Mouse (Mus musculus) kidney, adult 8-10 months (tissue): ENCODE measurements at regions not wholly inside any gene's neighbourhood (a gene's known extent, or its start where the extent isn't known, plus 50 kb on each side); places are given as distances from the start of the nearest gene placed in this dataset.

ENCODE experiments used
- DNase-seq, 2 experiments: peaks; one replicate each; pipeline ENCODE4 v3.0.0; 2022

DNA sequence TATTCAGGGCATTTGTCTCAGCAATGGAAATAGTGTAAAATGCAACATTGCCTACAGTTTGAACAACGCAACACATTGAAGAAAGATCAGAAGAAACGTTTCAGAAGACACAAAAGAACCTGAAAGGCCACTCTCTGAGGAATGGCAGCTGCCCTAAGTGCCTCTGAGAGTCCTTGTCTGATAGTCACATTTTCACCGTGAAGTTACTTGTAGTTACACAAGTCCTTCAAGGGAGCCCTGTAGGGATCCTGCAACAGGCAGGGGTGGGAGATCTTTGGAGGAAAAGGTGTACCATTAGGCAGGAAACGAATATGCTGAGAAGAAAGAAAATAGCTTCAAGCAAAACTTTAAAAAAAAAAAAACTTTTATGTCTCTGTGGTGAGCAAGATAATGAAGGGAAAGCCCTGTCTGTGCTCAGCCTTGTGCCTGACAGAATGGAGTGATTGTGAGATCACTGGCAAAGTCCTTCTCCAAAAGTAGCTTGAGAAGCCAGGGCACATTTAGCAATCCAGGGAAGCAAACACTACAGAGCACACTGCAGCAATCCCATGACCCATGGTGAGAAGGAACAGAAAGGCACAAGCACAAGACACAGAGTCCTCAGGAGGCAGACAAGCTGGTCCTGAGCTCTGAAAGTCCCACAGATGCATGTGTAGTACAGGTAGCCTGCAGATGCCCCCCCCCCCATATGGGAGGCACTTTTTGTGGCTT is 112.3 kb upstream of the Tnfaip3 start:
- DNase-seq = no peak

DNA sequence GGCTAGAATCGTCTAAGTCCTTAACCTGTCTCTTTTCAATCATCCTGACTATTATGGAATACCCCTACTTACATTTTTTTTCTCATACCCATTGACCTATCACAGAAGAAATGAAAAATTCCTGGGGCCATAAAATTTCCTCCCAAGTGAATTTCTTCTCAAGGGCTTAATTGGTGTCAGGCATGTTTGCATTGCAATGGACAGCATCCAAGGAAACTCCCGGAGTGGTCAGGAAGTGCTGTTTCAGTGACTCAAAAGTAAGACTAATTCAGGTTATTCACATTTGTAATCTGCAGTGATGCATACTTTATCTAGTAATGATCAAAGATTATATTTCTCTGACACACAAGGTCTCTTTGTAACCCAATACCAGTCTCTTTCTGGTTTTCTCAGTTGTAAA is 111.5 kb upstream of the Tnfaip3 start:
- DNase-seq = no peak

DNA sequence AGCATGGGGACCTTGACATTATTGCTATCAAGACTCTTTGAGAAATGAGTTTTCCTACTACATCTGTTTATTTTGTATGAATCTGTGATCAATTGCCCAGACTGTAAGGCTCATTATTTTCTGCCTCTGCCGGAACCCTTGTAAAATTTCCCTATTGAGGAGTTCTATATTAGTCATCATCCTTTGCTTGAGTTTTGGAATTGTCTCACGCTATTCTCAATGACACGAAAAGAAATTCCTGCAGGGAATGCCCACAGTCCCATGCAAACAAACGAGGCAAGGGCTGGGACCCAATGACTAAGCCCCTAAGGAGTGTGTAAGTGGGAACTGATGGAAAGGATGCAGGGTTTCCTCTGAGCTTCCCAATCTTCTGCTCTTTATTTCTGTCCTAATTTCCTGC is 111.0 kb upstream of the Tnfaip3 start:
- DNase-seq = no peak

DNA sequence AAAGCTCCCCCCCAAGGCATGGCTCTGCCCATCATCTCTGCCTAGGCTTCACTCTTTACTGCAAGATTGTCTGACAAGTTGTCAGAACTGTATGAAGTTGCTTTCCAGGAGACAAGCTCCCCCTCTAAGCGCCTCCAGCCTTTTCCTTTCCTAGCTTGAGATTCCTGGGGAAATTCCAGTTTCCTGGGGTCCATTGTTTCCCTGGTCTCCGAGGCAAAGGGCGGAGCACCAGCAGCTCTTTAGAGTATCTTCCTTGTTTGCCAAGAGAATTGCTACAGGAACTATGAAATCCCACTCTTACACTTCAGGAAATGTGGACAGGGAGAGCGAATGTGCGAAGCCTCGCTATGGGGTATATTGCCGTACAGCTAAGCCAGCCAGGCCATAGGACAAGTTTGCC is 108.2 kb upstream of the Tnfaip3 start:
- peak; percentile 11 to 32 for DNase-seq

DNA sequence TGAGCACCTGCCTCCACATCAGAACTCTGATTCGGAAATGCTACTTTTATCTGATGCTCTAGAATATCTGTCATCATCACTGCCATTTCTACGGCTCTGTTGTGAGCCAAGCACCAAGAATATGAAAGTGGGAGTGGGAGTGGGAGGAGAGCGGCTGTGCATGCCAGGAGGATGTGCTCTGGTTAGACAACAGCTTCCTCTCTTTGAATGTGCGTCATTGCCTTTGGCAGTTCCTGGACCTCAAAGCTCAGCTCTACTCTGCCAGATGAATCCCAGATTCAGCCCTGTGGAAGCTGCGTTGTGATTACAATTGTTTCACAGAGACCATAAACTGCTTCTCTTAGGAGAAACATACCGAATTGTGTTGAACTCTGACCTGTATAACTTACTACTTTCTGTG is 106.8 kb upstream of the Tnfaip3 start:
- peak; percentile 14 to 15 for DNase-seq

DNA sequence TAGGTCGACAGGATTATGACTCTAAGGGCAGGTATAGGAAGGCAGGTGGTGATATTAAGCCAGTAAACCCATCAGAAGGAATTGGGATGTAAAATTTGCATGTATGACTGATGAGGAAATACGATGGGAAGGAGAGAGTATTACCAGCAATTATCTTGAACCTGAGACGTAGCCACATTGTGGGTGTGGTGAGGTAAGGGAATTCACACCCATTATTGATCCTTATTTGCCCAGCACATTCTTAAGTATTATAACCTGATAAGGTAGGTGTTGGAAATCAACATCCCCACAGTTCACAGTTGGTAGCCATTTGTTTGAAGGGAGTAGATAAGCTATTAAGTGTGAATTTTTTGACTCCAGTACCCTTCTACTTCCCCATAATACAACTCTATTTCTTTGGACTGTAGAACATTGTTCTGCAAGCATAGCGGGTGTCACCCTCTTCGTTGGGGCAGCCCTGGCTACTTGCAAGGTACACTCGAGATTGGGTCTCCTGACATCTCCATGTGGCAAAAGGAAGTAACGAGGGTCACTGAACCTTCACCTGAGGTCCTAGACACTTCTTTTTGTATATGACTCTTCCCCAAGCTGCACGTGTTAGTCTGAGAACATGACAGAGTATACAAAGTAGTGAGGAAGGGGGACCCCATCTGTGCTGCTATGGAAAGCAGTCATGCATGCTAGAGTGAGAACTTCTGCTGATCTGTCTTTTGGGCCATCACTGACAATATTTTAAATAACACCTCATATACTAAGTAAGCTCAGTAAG is 104.0 kb upstream of the Tnfaip3 start:
- DNase-seq = no peak

DNA sequence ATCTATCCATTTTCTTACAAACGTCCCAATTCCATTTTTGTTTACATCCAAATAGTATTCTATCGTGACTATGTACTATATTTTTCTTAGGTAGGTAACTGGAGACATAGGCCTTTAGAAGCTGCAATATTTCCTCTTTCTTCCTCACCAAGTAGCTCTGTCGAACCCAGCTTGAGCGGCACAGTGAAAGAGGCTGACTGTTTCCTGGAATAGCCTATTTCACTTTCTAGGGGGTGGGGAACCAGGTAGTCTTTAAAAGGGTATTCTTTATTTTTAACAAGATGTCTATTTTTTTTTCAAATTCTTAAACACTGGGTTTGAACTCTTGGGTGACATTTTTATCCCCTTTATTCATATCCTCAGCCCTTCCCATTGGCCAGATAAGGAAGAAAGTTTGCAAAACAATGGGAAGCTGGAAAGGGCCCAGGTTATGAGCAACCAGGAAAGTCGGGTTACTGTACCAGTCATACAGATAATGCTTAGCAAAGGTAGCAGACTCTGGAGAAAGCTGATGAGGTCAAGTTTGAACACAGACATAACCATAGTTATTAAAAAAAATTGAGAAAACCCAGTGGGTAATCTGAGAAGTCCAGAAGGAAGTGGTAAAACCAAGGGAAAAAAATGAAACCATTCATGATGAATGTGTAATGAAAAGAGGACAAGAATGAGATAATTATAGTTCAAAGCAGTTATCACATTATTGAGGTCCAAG is 103.3 kb upstream of the Tnfaip3 start:
- DNase-seq = no peak

DNA sequence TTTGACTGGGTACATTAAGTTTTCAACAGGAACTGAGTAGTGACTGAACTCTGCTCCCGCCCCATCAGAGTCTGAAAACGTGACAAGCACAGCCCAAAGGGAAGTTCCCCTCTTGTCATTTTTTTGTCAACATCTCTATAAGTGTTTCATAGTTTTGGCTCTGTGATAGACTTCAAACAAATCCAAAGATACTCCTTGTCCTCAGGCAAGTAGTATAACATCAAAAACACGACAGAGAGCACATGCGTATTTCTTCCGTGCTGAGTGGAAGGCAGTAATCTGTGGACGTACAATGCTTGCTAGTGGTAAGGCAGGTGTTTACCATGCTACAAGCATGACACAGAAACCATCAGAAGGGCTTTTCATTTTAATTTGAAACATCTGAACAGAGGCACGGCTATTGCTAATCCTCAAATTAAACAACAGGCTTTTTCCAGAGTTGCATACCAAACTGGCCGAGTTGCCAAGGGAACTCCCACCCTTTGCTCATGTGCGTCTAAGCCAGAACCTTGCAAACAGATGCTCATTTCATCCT is 101.7 kb upstream of the Tnfaip3 start:
- no peak for DNase-seq

DNA sequence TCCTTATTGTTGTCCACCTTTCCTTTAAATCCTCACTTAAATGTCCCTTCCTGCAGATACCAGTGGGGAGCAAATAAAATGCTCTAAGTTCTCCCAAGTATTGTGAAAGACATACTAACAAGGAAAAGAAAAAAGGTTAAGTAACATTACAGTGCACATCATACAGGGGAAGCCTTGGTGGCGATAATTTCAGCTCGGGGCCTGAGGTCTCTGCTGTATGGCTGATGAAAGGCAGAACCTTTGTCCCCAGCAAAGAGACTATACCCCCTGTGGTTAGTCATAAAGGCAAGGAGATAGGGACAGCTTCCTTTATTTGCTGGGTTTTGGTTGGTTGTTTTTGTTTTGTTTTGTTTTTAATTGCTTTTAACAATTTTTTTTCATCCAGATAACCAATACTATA is 97.0 kb upstream of the Tnfaip3 start:
- no peak for DNase-seq

DNA sequence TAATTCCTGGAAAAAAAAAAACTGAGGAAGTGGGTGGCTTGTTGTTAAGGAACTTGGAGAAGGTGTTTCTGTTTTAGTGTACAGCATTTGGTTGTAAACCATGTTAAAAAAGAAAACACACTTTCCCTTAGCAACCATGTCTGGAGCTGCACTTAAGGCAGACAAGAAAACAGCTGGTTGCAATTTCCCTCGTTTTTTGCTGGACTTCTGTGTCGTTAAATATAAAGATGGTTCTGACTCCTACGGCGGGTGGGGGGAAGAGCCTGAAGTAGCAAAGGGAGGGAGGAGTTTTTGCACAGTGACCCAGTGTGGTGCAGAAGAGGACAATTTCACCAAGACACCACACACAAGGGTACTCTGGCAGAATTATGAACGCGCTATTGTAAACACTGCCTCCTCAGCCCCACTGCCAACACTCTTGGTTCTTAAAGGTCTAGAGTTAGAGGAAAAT is 89.8 kb upstream of the Tnfaip3 start:
- no peak for DNase-seq

DNA sequence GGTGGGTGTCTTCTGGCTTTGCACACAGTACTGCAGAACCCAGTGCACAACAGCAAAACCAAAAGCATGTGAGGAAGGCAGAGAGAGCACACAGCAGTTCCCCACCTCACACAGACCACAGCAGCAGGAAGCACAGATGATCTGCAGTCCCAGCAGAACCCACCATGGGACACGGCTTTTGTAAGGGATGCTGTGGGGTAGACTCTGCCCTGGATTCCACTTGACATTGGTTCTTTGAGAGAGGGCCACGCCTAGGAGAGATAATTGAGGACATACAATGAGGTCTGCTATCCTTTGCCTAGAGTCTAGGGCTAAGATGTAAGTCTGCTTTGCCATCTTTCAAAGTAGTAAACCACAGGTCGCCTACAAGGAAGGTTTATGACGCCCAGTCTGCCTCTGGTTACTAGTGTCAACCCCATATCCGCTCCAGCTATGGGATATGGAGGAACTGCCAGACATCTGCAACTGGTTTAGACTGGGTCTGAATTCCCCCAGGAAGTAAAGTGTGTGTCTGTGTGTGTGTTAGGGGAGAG is 89.3 kb upstream of the Tnfaip3 start:
- DNase-seq = no peak

DNA sequence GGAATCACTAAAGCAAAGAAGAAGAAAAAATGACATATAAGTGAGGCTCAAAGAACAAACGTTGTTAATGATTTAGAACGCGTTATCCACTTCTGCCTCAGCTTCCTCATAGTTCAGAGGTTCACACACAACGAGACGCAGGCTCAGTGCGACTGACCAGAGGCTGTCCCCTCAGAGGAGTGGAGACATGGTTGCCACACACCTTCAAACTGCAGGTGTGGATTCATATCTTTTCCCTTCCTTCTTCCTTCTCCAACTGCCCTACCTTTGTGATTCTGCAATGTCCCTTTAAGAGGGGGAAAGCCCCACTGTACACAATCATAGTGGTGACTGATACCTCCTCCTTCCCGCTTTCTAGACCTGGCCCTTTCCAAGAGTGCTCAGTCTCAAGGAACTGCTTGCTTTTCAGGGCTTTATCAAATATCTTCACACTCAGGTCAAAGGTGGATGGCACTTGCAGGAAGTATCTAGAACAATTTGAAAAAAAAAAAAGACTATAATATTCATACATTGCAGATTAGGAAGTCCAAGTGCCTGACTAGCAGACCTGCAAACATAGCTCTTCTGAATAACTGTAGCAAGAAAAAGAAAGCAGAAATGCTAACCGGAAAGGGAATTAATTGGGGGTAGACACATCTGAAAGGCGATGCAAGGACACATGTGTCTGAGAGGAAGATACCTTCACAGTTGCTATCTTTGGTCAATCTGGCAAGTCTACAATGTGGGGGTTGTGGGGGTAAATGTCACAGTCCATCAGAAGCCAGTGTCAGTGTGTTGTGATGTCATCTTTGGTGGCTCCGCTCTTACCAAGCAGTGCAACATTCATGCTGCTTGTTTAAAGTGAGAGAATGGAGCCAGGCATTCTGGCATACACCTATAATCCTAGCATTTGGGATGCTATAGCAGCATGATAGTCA is 84.2 kb upstream of the Tnfaip3 start:
- DNase-seq = no peak

DNA sequence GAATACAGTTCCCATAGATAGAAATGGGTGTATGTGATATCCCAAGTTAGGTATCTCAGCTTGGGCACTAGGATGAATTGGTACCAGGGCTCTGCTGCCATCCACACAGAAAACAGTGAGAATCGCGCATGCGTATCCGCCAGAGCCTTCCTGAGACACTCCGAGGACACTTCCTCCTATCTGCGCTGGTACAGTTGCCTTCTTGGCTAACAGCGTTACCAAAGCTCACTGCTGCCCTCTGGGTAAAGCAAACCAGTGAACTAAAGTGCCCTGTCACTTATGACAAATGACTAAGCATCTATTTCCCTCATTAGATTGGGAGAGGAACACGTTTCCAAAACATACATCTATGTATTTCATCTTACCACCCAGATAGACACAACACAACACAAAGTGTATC is 78.8 kb upstream of the Tnfaip3 start:
- DNase-seq = peak; percentile 49 to 73

DNA sequence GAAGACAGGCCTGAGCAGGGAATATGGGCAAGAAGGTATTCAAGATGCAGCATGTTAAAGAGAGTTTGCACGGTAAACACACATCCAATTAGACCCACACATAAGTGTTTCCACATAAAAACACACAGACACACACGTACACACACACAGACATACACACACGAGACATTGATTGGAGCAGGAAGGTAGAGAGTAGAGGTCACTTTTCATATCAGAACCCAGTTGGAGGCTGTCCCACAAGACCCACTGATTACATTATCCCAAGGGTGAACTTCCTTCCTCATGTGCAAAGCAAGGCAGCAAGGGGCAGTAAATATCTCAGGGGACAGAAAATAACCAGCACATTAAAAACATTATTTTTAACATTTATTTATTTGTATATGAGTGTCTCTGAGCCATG is 78.2 kb upstream of the Tnfaip3 start:
- DNase-seq = no peak

DNA sequence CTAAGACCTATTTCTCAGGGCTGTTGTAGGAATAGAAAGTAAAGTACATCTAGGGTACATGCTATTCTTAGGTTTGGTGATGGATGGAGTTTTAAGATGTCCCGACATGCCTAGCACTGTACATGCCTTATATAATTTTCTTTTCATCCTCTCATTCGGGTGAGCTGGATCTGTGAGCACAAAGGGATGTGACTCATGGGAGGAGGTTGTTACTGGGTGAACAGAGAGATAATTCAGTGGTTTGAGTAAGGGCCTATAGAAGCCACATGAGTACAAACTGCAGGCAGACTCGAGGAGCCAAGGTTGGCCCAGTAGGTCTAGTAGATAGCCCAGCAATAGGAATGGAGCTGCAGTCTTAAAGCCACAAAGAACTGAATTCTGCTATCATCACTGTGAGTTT is 76.5 kb upstream of the Tnfaip3 start:
- no peak for DNase-seq

DNA sequence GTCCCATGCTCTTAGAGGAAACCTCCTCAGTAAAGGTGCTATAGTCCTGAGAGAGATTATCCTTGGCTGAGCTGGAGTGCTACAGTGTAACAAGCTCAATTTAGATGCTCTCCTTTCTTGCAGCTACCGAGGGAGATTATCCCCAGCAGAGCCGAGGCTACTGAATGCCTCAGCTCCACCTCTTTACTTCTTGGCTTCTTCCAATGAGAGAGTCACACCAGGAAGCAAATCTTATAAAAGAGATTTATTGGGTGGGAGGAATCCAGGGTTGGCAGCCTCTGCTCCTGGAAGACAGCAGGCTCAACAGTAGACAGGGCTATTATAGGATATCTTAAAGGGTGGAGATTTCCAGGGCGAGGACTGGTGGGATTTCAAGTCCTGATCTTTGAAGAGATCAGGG is 75.7 kb upstream of the Tnfaip3 start:
- no peak for DNase-seq

DNA sequence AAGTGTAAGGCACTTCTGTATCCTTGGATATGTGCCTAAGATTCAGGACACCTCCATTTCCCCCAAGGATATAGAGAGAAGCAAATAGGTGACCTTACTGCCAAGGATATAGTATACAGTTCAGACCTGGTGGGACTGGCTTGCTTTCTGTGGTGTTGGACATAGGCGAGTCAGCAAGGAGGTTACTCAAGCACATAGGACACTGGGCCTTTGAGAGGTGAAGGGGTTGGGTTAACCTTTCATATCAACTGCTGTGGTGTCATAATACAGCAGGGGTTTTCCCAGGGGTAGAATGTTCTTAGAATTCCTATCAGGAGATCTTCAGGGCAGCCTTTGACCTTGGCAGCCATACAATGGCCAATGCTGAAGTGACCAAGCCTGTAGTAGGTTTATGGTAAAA is 71.5 kb upstream of the Tnfaip3 start:
- DNase-seq = no peak

DNA sequence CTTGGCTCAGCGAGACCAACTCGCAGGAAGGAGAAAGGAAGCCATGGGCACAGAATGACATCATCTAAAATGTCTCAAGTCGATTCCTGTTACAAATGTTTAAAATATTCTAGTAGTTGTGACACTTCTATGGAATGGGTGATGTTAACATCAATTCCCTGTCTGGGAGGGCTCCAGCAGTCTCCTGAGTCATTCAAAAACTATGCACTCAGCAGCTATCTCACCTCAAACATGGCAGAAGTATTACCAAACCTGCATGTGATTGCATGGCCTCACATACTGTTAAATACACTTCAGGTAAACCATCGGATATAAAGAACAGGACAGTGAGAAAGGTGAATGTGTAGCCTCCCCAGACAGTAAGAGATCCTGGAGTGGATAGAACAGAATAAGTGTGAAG is 66.7 kb upstream of the Tnfaip3 start:
- DNase-seq = no peak

DNA sequence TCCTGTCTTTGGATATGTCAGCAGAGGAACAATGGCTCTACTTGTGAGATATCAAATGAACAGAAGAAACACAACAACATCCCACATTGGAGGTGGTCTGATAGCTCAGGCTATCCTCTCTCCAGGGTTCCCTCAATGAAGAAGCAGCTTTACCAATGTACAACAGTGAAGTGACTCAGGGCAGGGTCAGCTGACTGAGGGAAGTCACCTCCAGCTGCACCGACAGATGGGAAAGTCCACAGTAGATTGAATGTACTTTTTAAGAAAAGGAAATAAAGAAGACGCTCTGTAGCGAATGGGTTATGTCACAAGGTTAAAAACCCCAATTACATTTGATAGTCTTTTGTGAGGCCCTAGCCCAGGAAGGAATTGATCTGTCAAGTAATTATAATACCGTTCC is 62.6 kb upstream of the Tnfaip3 start:
- DNase-seq = no peak

DNA sequence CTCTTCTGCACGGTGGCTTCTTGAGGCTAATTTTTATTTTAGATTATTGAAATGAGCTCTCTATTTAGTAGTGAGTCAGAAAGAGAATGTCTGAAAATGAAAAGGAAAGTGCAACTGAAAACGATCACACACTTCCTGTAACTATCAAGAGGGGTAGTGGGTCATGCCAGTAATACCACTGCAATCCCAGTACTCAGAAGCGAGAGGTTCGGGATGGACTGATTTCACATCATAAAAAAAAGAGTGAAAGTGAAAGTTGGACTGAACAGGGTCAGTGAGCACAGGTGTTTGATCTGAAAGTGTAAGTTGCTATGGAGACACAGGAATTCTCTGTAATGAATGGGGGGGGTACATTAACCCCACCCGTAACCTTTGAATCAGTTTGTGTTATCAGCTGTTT is 52.9 kb upstream of the Tnfaip3 start:
- no peak for DNase-seq

DNA sequence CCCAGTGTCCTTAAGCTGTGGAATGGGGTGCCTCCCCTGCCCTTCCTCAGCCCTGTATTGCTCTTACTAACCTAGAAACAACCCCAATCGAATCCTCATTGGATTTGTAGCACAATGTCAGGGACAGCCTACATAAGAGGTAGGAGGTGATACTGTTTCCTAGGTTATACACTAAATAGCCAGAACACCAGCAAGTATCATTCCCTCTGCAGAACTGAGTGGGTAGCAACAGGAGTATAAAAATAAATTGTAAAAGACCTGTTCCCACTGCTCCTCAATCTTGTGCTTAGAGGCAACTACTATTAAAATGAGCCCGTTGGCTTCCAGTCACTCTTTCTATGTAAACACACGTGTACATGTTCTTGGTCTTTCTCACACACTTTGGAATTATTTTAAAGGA is 52.2 kb upstream of the Tnfaip3 start:
- no peak for DNase-seq

DNA sequence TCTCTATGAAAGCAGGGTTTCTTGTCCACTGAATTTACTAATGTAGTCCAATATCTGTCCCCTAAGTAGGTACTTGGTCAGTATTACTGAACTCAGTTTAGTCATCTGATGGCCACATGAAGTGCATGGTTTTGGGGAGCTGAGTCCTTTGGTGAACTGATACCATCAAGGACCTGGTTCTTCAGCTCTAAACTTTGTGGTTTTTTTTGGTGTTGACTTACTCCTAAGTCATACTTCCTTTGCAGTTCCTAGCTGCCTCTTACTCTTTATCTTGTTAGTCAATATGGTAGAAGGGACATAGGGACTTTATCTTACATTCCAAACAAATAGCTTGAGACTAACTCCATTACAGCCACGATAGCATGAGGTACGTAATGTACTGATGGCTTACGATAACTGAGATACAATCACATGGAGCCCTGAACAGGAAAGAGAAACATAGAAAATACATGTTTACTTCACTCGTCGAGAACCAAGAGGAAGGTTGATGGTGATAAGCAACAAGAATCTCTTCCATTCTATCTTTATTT is 51.4 kb upstream of the Tnfaip3 start:
- DNase-seq = no peak
